ENCODE assay signal across 18 mouse cellular contexts in the genomic region with DNA sequence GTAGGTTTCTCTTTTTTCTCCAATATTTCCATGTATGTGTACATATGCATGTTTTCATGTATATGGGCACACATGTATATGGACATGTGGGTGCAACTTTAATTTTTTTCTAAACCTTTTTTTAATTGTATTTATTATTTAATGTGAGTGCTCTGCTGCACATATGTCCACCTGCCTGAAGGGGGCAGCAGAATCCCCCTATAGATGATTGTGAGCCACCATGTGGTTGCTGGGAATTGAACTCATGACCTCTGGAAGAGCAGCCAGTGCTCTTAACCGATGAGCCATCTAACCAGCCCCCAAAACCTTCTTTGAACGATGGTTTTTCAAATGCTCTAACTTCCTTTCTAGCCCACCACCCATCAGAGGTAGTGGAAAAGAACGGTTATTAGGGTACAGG. TPM values are rescaled to one million over a fixed set of nuclear protein-coding genes. Genes with fewer than 3 reads are reported as not detected.
A peak's percentile ranks its signal among the peaks of the same experiment; 100 is the strongest.
DNase-seq lines count a peak whose midpoint lies in the region; ATAC-seq and TF ChIP-seq lines count a peak whose summit lies in the region.
"Had no signal": no experiment of that assay in that cellular context is flagged by ENCODE, and none has a peak within 500 bp of the region (broad histone marks: within the 10 kb centered on the region; RNA-seq: fewer than 3 reads in every experiment).

No protein-coding gene starts in this region.

- no peak for ATAC-seq in liver, embryonic 14.5 days (ENCODE audit: insufficient read depth)
- ATAC-seq in liver, embryonic 12.5 days, result no peak
- ATAC-seq: intestine, embryonic 16.5 days; midbrain, embryonic 16.5 days had no signal

- no peak overlapping the region for H3K4me3 ChIP-seq in gastrocnemius, adult 2 months
- no peak overlapping the region for H3K4me3 ChIP-seq in liver, embryonic 14.5 days (ENCODE audit: insufficient read depth in 1 of 2, low read depth in 2 of 2, low read length in 2 of 2)
- no peak overlapping the region for H3K4me3 ChIP-seq in liver, embryonic 12.5 days
- no peak overlapping the region for H3K4me3 ChIP-seq in bone marrow, adult 2 months (replicated peaks; ENCODE audit: control insufficient read depth, low read depth, low read length)
- no peak overlapping the region for H3K4me3 ChIP-seq in embryonic facial prominence, embryonic 10.5 days
- H3K4me3 ChIP-seq: embryonic facial prominence, embryonic 13.5 days; hindbrain, embryonic 10.5 days; limb, embryonic 15.5 days; neural tube, embryonic 13.5 days had no signal

- 52% methylated on average over 3 of the region's 3 CpGs for WGBS in liver, embryonic 14.5 days (ENCODE audit: insufficient replicate concordance)
- WGBS in liver, embryonic 12.5 days (ENCODE audit: insufficient replicate concordance), result 62% methylated on average over 3 of the region's 3 CpGs
- 73% methylated on average over 3 of the region's 3 CpGs for WGBS in bone marrow, adult 2 months
- WGBS in embryonic facial prominence, embryonic 10.5 days, result 80% methylated on average over 3 of the region's 3 CpGs

- no peaks in the 10 kb centered on the region for H3K36me3 ChIP-seq in liver, embryonic 14.5 days (replicated peaks; ENCODE audit: control insufficient read depth, insufficient read depth, low read depth)
- H3K36me3 ChIP-seq in liver, embryonic 12.5 days, result 0 out of 2 replicates have a peak, but pooled peaks cover under 1% of the 10 kb centered on the region
- H3K36me3 ChIP-seq in embryonic facial prominence, embryonic 10.5 days (replicated peaks), result peaks cover 1% of the 10 kb centered on the region; the same call in 1 of the 2 replicates
- H3K36me3 ChIP-seq: embryonic facial prominence, embryonic 13.5 days; limb, embryonic 15.5 days; neural tube, embryonic 13.5 days had no signal

- no peak for TF ChIP-seq POLR2A in bone marrow, adult 2 months (IDR thresholded peaks at IDR 0.05; ENCODE audit: borderline replicate concordance, control insufficient read depth, low read depth, low read length)

- no peak overlapping the region for H3K9ac ChIP-seq in liver, embryonic 14.5 days (replicated peaks)
- H3K9ac ChIP-seq in liver, embryonic 12.5 days, result no peak overlapping the region
- H3K9ac ChIP-seq: embryonic facial prominence, embryonic 13.5 days; limb, embryonic 15.5 days; neural tube, embryonic 13.5 days had no signal

- no peaks in the 10 kb centered on the region for H3K4me1 ChIP-seq in liver, embryonic 14.5 days (replicated peaks; ENCODE audit: control insufficient read depth in 2 of 2, insufficient read depth in 2 of 2, low read length in 1 of 2)
- no peaks in the 10 kb centered on the region for H3K4me1 ChIP-seq in liver, embryonic 12.5 days
- H3K4me1 ChIP-seq in bone marrow, adult 2 months (ENCODE audit: control insufficient read depth, insufficient read depth, low read length), result no peaks in the 10 kb centered on the region
- H3K4me1 ChIP-seq in embryonic facial prominence, embryonic 10.5 days, result no peaks in the 10 kb centered on the region
- H3K4me1 ChIP-seq: embryonic facial prominence, embryonic 13.5 days; limb, embryonic 15.5 days; neural tube, embryonic 13.5 days had no signal

- H3K4me2 ChIP-seq in liver, embryonic 14.5 days (ENCODE audit: low read depth), result no peak overlapping the region
- H3K4me2 ChIP-seq in liver, embryonic 12.5 days, result no peak overlapping the region
- H3K4me2 ChIP-seq: embryonic facial prominence, embryonic 13.5 days; heart, embryonic 11.5 days; limb, embryonic 15.5 days; neural tube, embryonic 13.5 days had no signal

- H3K27me3 ChIP-seq in liver, embryonic 14.5 days (ENCODE audit: control insufficient read depth, insufficient read depth, low read length), result no peaks in the 10 kb centered on the region
- H3K27me3 ChIP-seq in liver, embryonic 12.5 days (replicated peaks), result no peaks in the 10 kb centered on the region
- H3K27me3 ChIP-seq in embryonic facial prominence, embryonic 10.5 days (replicated peaks; ENCODE audit: low read depth, poor library complexity, severe bottlenecking), result no peaks in the 10 kb centered on the region
- H3K27me3 ChIP-seq: embryonic facial prominence, embryonic 13.5 days; limb, embryonic 15.5 days; neural tube, embryonic 13.5 days had no signal

- no peak for DNase-seq in gastrocnemius, adult 2 months
- no peak for DNase-seq in gastrocnemius, postnatal 14 days
- no peak for DNase-seq in liver, embryonic 14.5 days (ENCODE audit: low read depth in 3 of 3, low spot score in 3 of 3)
- peak; percentile 38 for DNase-seq in A20 (ENCODE audit: low read depth, low spot score)
- DNase-seq in embryo, embryonic 11 days, result no peak
- no peak for DNase-seq in embryonic facial prominence, embryonic 10.5 days (ENCODE audit: low spot score)
- DNase-seq: adrenal gland, postnatal 10 days; cerebellum, postnatal 36 days; kidney, postnatal 4 days had no signal

- no peak for TF ChIP-seq EP300 in liver, embryonic 14.5 days (IDR thresholded peaks at IDR 0.05; ENCODE audit: low read depth)

- peak; percentile 51 for TF ChIP-seq CTCF in gastrocnemius, adult 2 months (IDR thresholded peaks at IDR 0.05)
- peak; percentile 63 for TF ChIP-seq CTCF in liver, embryonic 14.5 days (IDR thresholded peaks at IDR 0.05; ENCODE audit: low read depth)
- TF ChIP-seq CTCF in bone marrow, adult 2 months (IDR thresholded peaks at IDR 0.05; ENCODE audit: control insufficient read depth, insufficient read depth, low read length), result peak; percentile 25; the same call in 1 of the 2 replicates

- no peaks in the 10 kb centered on the region for H3K9me3 ChIP-seq in liver, embryonic 14.5 days (ENCODE audit: control insufficient read depth, low read length)
- no peaks in the 10 kb centered on the region for H3K9me3 ChIP-seq in liver, embryonic 12.5 days (replicated peaks)
- no peaks in the 10 kb centered on the region for H3K9me3 ChIP-seq in embryonic facial prominence, embryonic 10.5 days
- H3K9me3 ChIP-seq: embryonic facial prominence, embryonic 13.5 days; hindbrain, embryonic 10.5 days; limb, embryonic 15.5 days; neural tube, embryonic 13.5 days had no signal

- H3K27ac ChIP-seq in gastrocnemius, adult 2 months, result no peak overlapping the region
- no peak overlapping the region for H3K27ac ChIP-seq in liver, embryonic 14.5 days
- H3K27ac ChIP-seq in liver, embryonic 12.5 days, result no peak overlapping the region
- H3K27ac ChIP-seq in bone marrow, adult 2 months (ENCODE audit: control insufficient read depth, insufficient read depth, low read depth, low read length, poor library complexity), result no peak overlapping the region
- no peak overlapping the region for H3K27ac ChIP-seq in embryonic facial prominence, embryonic 10.5 days (replicated peaks)
- H3K27ac ChIP-seq: embryonic facial prominence, embryonic 13.5 days; hindbrain, embryonic 10.5 days; limb, embryonic 15.5 days; neural tube, embryonic 13.5 days had no signal

- intact Hi-C loops in gastrocnemius, adult 2 months (cut with DNase I), result no loop called here
- intact Hi-C loops in gastrocnemius, postnatal 14 days (cut with DNase I; ENCODE audit: low total_unique reads), result no loop called here

RNA-seq across cellular contexts. Expression of a gene that starts 17.4 kb away (rescaled TPM):
- 1 to 10 TPM; 1.2 to 3.6 TPM for total RNA-seq in gastrocnemius, adult 2 months (2021)
- total RNA-seq in gastrocnemius, postnatal 14 days (2021), result 10 to 100 TPM in 1 of 2 experiments, 1 to 10 TPM in 1; 7.0 to 10.2 TPM
- 116 and 122 TPM in 2 replicates for polyA plus RNA-seq in liver, embryonic 14.5 days (2012; rRNA removed)
- polyA plus RNA-seq in liver, embryonic 14.5 days (2014; fragmentation: Nextera tagmentation; extraction: Ambion mirVana), result 209 and 236 TPM in 2 replicates
- 259 and 265 TPM in 2 replicates for polyA plus RNA-seq in liver, embryonic 12.5 days (2016; fragmentation: Nextera tagmentation; extraction: Ambion mirVana)
- polyA plus RNA-seq in bone marrow, adult 2 months (2011; ENCODE audit: insufficient read depth, insufficient read length, low replicate concordance, missing spikeins), result 161 and 187 TPM in 2 replicates
- 458 and 467 TPM in 2 replicates for polyA plus RNA-seq in embryonic facial prominence, embryonic 10.5 days (2016; fragmentation: Nextera tagmentation; extraction: Ambion mirVana)

RNA-seq across cellular contexts. Expression of a gene that starts 27.4 kb away (rescaled TPM):
- total RNA-seq in gastrocnemius, adult 2 months (2021), result 1 to 10 TPM in 1 of 2 experiments, under 1 TPM in 1; 0.98 to 2.9 TPM
- 1 to 10 TPM; 1.6 to 2.0 TPM for total RNA-seq in gastrocnemius, postnatal 14 days (2021)
- 0.15 and 0.49 TPM in 2 replicates for polyA plus RNA-seq in liver, embryonic 14.5 days (2012; rRNA removed)
- polyA plus RNA-seq in liver, embryonic 14.5 days (2014; fragmentation: Nextera tagmentation; extraction: Ambion mirVana), result 0.10 and 0.23 TPM in 2 replicates
- polyA plus RNA-seq in liver, embryonic 12.5 days (2016; fragmentation: Nextera tagmentation; extraction: Ambion mirVana), result 0.20 and 0.36 TPM in 2 replicates
- polyA plus RNA-seq in bone marrow, adult 2 months (2011; ENCODE audit: insufficient read depth, insufficient read length, low replicate concordance, missing spikeins), result 0.40 TPM in 1 of 2 replicates, not detected in the other
- polyA plus RNA-seq in embryonic facial prominence, embryonic 10.5 days (2016; fragmentation: Nextera tagmentation; extraction: Ambion mirVana), result 32.8 and 39.6 TPM in 2 replicates

RNA-seq across cellular contexts. Expression of a gene that starts 36.3 kb away (rescaled TPM):
- 10 to 100 TPM; 12.7 to 14.2 TPM for total RNA-seq in gastrocnemius, adult 2 months (2021)
- total RNA-seq in gastrocnemius, postnatal 14 days (2021), result 10 to 100 TPM; 11.8 to 13.8 TPM
- polyA plus RNA-seq in liver, embryonic 14.5 days (2012; rRNA removed), result 10.1 and 12.2 TPM in 2 replicates
- 9.9 and 10.2 TPM in 2 replicates for polyA plus RNA-seq in liver, embryonic 14.5 days (2014; fragmentation: Nextera tagmentation; extraction: Ambion mirVana)
- 10.3 and 12.1 TPM in 2 replicates for polyA plus RNA-seq in liver, embryonic 12.5 days (2016; fragmentation: Nextera tagmentation; extraction: Ambion mirVana)
- 7.7 and 17.0 TPM in 2 replicates for polyA plus RNA-seq in bone marrow, adult 2 months (2011; ENCODE audit: insufficient read depth, insufficient read length, low replicate concordance, missing spikeins)
- polyA plus RNA-seq in embryonic facial prominence, embryonic 10.5 days (2016; fragmentation: Nextera tagmentation; extraction: Ambion mirVana), result 24.3 and 24.4 TPM in 2 replicates

Comparison
In these comparisons a context has a peak if more than half of its experiments do, and no peak if none do; other contexts are left out.
1. RNA of a gene that starts 27.4 kb away (polyA plus RNA-seq): 32.8 to 39.6 TPM in embryonic facial prominence, embryonic 10.5 days; 0.40 TPM in bone marrow, adult 2 months, 0.10 to 0.49 TPM in liver, embryonic 14.5 days and 0.20 to 0.36 TPM in liver, embryonic 12.5 days; every median in the first group is over 10 times any median in the second.
2. Peak in every context shown above with its lines, with median percentiles within 50 percentile points of each other: CTCF ChIP-seq.